Mouse (Mus musculus) kidney, adult 2 months (tissue): ENCODE data around the gene Atxn10. TPM values are rescaled to one million over a fixed set of nuclear protein-coding genes. Genes with fewer than 3 reads are reported as not detected.
A peak's percentile ranks its signal among the peaks of the same experiment; 100 is the strongest.

Source experiments
- DNase-seq: peaks from one replicate; pipeline ENCODE4 v3.0.0; 2021
- H3K27ac ChIP-seq: fragments of 200-500 bp; 2 replicates; pipeline ENCODE4 v1.5.1; 2012; ENCODE audit warnings: low read depth, low read length, control low read depth, inconsistent platforms; ENCODE audit not compliant: insufficient read depth
- H3K27me3 ChIP-seq: fragments of 200-500 bp; replicated peaks from 2 replicates; pipeline ENCODE4 v1.6.1; 2012; ENCODE audit warnings: mild to moderate bottlenecking, moderate library complexity, low read length, inconsistent platforms; ENCODE audit not compliant: control insufficient read depth, insufficient read depth
- H3K36me3 ChIP-seq: fragments of 200-500 bp; 2 replicates; pipeline ENCODE4 v1.6.1; 2012; ENCODE audit warnings: mild to moderate bottlenecking, moderate library complexity, low read length, inconsistent platforms; ENCODE audit not compliant: control insufficient read depth, insufficient read depth
- H3K4me1 ChIP-seq: fragments of 200-500 bp; 2 replicates; pipeline ENCODE4 v1.6.1; 2011; ENCODE audit warnings: low read length; ENCODE audit not compliant: control insufficient read depth, insufficient read depth
- H3K4me3 ChIP-seq: fragments of 200-500 bp; 2 replicates; pipeline ENCODE4 v1.5.1; 2011; ENCODE audit warnings: mild to moderate bottlenecking, low read depth, low read length, control low read depth; ENCODE audit not compliant: insufficient read depth
- CTCF ChIP-seq: fragments of 200-500 bp; conservative IDR thresholded peaks from 2 replicates; pipeline ENCODE4 v1.5.1; 2011; ENCODE audit warnings: low read depth, mild to moderate bottlenecking, control low read depth, low read length, moderate library complexity, mixed read lengths; ENCODE audit not compliant: insufficient read depth, insufficient read length
- POLR2A ChIP-seq: fragments of 200-500 bp; IDR thresholded peaks from one replicate; pipeline ENCODE4 v1.6.1; 2011; ENCODE audit warnings: low read depth, low read length, control low read depth
- WGBS: fragments of 180-500 bp; shearing (Covaris S2); methylation state at CpG from one replicate; pipeline ENCODE4 v1.1.7; 2018; 5-methylcytosine and 5-hydroxymethylcytosine counted together
- polyA plus RNA-seq: library from polyadenylated mRNA; depleted of rRNA; stranded (reverse); fragments of >200 nt; gene quantifications from 2 replicates; pipeline ENCODE4 v1.2.3, GENCODE M21; 2012

Atxn10 gene
- polyA plus RNA-seq, 1 experiment: 68.2 TPM

- Histone ChIP-seq H3K4me3 (no peak overlapping the region), H3K27ac (no peak overlapping the region), H3K36me3 (peaks cover 1% of the 10 kb centered on the region), H3K27me3 (no peaks in the 10 kb centered on the region), H3K4me1 (peaks cover 14% of the 10 kb centered on the region)
- DNase-seq: no peak
- 66% methylated on average over 10 of the region's 10 CpGs for WGBS
- TF ChIP-seq CTCF (no peak), POLR2A (no peak)
Observed at GRCm38 (mm10) chr15:85464823-85465565, 128.9 kb downstream of the Atxn10 start.

- 91% methylated on average over 5 of the region's 5 CpGs for WGBS
- no peak for TF ChIP-seq CTCF
- TF ChIP-seq POLR2A: no peak
Observed at GRCm38 (mm10) chr15:85466456-85467067, 130.5 kb downstream of the Atxn10 start.

GRCm38 (mm10) chr15:85469401-85469800, 133.4 kb downstream of the Atxn10 start:
- TF ChIP-seq POLR2A (no peak), CTCF (no peak)
- Histone ChIP-seq H3K36me3 (no peaks in the 10 kb centered on the region; the same call in 1 of the 2 replicates), H3K4me1 (peaks cover 15% of the 10 kb centered on the region), H3K27ac (peak overlapping the region; percentile 58), H3K27me3 (no peaks in the 10 kb centered on the region), H3K4me3 (no peak overlapping the region)
- WGBS: 44% methylated on average over 6 of the region's 6 CpGs
- peak; percentile 83 for DNase-seq

More at GRCm38 (mm10) chr15:85466456-85467067, 130.5 kb downstream of the Atxn10 start:
- H3K36me3 ChIP-seq: peaks cover 1% of the 10 kb centered on the region
- no peak overlapping the region for H3K27ac ChIP-seq
- peaks cover 15% of the 10 kb centered on the region for H3K4me1 ChIP-seq
- no peak overlapping the region for H3K4me3 ChIP-seq
- DNase-seq: no peak
- H3K27me3 ChIP-seq: no peaks in the 10 kb centered on the region

- Histone ChIP-seq H3K27ac (no peak overlapping the region), H3K4me3 (no peak overlapping the region), H3K27me3 (no peaks in the 10 kb centered on the region), H3K4me1 (peaks cover 4% of the 10 kb centered on the region; the same call in 1 of the 2 replicates), H3K36me3 (no peaks in the 10 kb centered on the region)
- 54% methylated on average over 3 of the region's 3 CpGs for WGBS
- TF ChIP-seq CTCF (no peak), POLR2A (no peak)
- DNase-seq: no peak
Observed at GRCm38 (mm10) chr15:85474697-85475096, 138.7 kb downstream of the Atxn10 start.

DNA sequence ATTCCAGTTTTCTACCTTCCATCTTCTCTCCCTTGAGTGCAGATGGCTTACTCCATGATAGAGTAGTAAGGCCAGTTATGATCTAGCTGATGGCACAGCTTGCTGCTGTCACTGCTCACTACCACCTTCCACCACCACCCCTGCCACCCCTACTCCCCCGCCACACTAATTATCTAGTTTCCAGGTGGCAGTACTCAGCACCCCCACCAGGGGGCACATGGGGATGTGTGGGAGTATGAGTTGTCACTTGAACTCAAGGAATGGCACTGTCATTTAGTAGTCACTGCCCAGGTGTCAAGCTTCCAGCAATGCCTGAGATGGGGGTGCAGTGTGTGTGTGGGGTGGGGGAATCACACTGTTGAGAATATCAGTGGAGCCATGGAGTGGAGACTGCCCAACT, 141.5 kb downstream of the Atxn10 start:
- WGBS: 4% methylated on average over 1 of the region's 1 CpGs
- DNase-seq: peak; percentile 71

GRCm38 (mm10) chr15:85479365-85479764, 143.3 kb downstream of the Atxn10 start:
- TF ChIP-seq CTCF (no peak), POLR2A (no peak)
- 87% methylated on average over 12 of the region's 12 CpGs for WGBS
- Histone ChIP-seq H3K36me3 (no peaks in the 10 kb centered on the region), H3K27me3 (no peaks in the 10 kb centered on the region), H3K27ac (no peak overlapping the region), H3K4me3 (no peak overlapping the region), H3K4me1 (no peaks in the 10 kb centered on the region)
- DNase-seq: no peak

More for the DNA sequence above, 141.5 kb downstream of the Atxn10 start:
- H3K36me3 ChIP-seq: no peaks in the 10 kb centered on the region
- H3K4me3 ChIP-seq: no peak overlapping the region
- TF ChIP-seq CTCF: peak; percentile 84
- TF ChIP-seq POLR2A: no peak
- no peaks in the 10 kb centered on the region for H3K27me3 ChIP-seq
- H3K27ac ChIP-seq: no peak overlapping the region
- H3K4me1 ChIP-seq: no peaks in the 10 kb centered on the region

DNA sequence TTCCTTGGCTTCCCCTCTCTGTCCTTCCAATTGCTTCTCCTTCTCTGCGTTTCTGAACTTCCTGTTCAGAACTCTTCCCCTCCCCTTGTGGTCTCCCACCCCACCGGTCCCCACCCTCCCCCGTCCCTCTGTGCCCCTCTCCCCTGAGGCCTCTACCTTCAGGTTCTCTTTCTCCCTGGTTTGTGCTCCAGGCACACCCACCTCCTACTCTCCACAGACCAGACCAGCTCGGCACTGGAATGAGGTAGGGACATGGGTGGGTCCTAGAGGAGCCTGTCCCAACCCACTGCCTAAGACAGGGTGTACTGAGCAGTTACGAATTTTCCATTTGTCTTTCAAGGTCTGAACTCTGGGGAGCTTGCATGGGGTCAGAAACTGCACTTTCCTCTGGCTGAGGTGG, 143.9 kb downstream of the Atxn10 start:
- 58% methylated on average over 5 of the region's 5 CpGs for WGBS
- Histone ChIP-seq H3K4me3 (no peak overlapping the region), H3K27ac (no peak overlapping the region), H3K27me3 (no peaks in the 10 kb centered on the region), H3K4me1 (no peaks in the 10 kb centered on the region), H3K36me3 (no peaks in the 10 kb centered on the region)
- no peak for TF ChIP-seq POLR2A
- no peak for TF ChIP-seq CTCF
- no peak for DNase-seq
